Mouse (Mus musculus) forebrain, embryonic 12.5 days (tissue): ENCODE measurements around the gene Tnip3. TPM values are rescaled to one million over a fixed set of nuclear protein-coding genes. Genes with fewer than 3 reads are reported as not detected.

Experiments
- ATAC-seq: fragments of 200-750 bp; cut with Nextera tagmentation; 2 replicates; pipeline ENCODE4 v1.8.0; 2017; ENCODE audit warnings: moderate TSS enrichment; ENCODE audit not compliant: low FRiP score
- H3K27ac ChIP-seq: fragments of 300-500 bp; sonication (generic); 2 replicates; pipeline ENCODE4 v1.5.1; 2016; ENCODE audit warnings: mild to moderate bottlenecking
- H3K27me3 ChIP-seq: fragments of 300-500 bp; sonication (generic); 2 replicates; pipeline ENCODE4 v1.6.1; 2016; ENCODE audit warnings: mild to moderate bottlenecking
- H3K36me3 ChIP-seq: fragments of 300-500 bp; sonication (generic); replicated peaks from 2 replicates; pipeline ENCODE4 v1.6.1; 2016; ENCODE audit warnings: mild to moderate bottlenecking
- H3K4me1 ChIP-seq: fragments of 300-500 bp; sonication (generic); 2 replicates; pipeline ENCODE4 v1.6.1; 2016
- H3K4me2 ChIP-seq: fragments of 300-500 bp; sonication (generic); 2 replicates; pipeline ENCODE4 v1.6.1; 2016; ENCODE audit warnings: mild to moderate bottlenecking, moderate library complexity
- H3K4me3 ChIP-seq: fragments of 300-500 bp; sonication (generic); replicated peaks from 2 replicates; pipeline ENCODE4 v1.5.1; 2016; ENCODE audit warnings: mild to moderate bottlenecking
- H3K9ac ChIP-seq: fragments of 300-500 bp; sonication (generic); 2 replicates; pipeline ENCODE4 v1.6.1; 2016; ENCODE audit warnings: mild to moderate bottlenecking
- H3K9me3 ChIP-seq: fragments of 300-500 bp; sonication (generic); 2 replicates; pipeline ENCODE4 v1.6.1; 2016
- WGBS: fragments of 180-500 bp; shearing (Covaris S2); methylation state at CpG from one replicate; pipeline ENCODE4 v1.1.7; 2016; 5-methylcytosine and 5-hydroxymethylcytosine counted together
- polyA plus RNA-seq: library from polyadenylated mRNA; unstranded; fragments of >200 nt; fragmentation: Nextera tagmentation; extraction: Ambion mirVana; gene quantifications from 2 replicates; pipeline ENCODE4 v1.2.1, GENCODE M21; 2016

Tnip3 gene
- polyA plus RNA-seq, 1 experiment from 2014 or later, result not detected

DNA sequence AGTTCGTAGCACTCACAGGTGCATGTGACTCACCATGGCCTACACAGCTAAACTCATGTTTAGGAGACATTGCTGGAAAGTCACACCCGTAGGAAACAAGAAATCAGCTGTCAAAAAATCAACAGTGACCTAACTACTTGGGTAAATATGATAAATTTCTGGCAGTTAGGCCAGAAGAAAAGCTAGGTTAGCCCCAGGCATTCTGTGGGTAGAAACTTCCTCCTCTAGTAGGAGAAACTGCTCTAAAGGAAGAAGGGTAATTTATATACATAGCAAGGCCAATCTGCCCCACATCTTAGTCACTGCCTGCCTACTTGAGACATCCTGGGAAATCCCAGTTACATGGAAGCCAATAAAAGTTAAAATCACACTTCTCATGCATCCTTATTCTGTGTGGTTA is 64.9 kb downstream of the Tnip3 start:
- WGBS, result 89% methylated on average over 2 of the region's 2 CpGs
- no peak for ATAC-seq
- no peak overlapping the region for H3K9ac ChIP-seq
- no peak overlapping the region for H3K4me2 ChIP-seq
- H3K27me3 ChIP-seq, result no peaks in the 10 kb centered on the region
- H3K36me3 ChIP-seq, result no peaks in the 10 kb centered on the region
- H3K27ac ChIP-seq, result no peak overlapping the region
- no peak overlapping the region for H3K4me3 ChIP-seq
- no peaks in the 10 kb centered on the region for H3K4me1 ChIP-seq
- no peaks in the 10 kb centered on the region for H3K9me3 ChIP-seq

DNA sequence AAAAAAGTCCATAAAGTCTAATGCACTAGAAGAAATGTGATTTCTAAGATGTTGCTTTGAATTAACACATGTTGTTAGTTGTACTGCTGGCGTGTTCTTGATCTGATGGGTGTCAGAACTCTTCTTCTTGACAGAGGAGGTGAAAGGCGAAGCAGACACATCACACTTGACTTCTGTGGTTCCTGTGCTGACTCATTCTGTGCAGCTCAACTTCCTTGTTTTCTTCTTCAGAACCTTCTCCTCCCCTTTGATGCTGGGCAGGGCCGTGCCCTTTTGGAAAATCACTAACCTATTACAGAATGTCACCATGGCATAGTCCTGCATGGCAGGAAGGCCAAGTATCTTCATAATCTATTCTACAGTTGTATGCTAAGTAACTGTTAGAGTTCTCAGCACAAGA is 69.1 kb downstream of the Tnip3 start:
- no peak overlapping the region for H3K4me2 ChIP-seq
- ATAC-seq, result no peak

DNA sequence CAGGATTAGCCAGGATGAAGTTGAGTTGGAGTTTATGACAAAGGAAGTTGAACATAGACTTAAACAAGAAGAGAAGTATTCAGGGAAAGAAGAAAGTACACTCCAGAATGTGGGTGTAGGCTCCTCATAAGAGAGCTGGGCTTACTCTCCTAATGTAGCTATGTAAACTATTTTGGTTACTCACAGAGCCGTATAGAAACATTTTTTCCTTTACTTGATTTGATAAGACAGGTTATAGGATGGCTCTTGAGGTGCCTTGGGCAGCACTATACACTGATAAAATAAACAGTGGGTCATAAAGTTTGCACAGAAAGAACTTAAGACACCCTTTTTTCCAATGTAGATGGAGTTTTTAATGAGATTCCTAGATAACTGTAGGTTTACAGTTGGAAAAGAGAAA is 70.3 kb downstream of the Tnip3 start:
- H3K9me3 ChIP-seq, result no peaks in the 10 kb centered on the region
- no peak overlapping the region for H3K4me2 ChIP-seq
- H3K36me3 ChIP-seq, result no peaks in the 10 kb centered on the region
- H3K4me1 ChIP-seq, result peaks cover 10% of the 10 kb centered on the region; the same call in 1 of the 2 replicates
- H3K9ac ChIP-seq, result no peak overlapping the region
- no peak for ATAC-seq
- H3K27ac ChIP-seq, result no peak overlapping the region
- H3K27me3 ChIP-seq, result no peaks in the 10 kb centered on the region
- no peak overlapping the region for H3K4me3 ChIP-seq
- WGBS, result 91% methylated on average over 1 of the region's 1 CpGs

More for the DNA sequence above, 69.1 kb downstream of the Tnip3 start:
- H3K27ac ChIP-seq, result no peak overlapping the region
- H3K9me3 ChIP-seq, result no peaks in the 10 kb centered on the region
- no peak overlapping the region for H3K9ac ChIP-seq
- H3K4me1 ChIP-seq, result no peaks in the 10 kb centered on the region
- 93% methylated on average over 3 of the region's 3 CpGs for WGBS
- no peaks in the 10 kb centered on the region for H3K27me3 ChIP-seq
- H3K4me3 ChIP-seq, result no peak overlapping the region
- no peaks in the 10 kb centered on the region for H3K36me3 ChIP-seq

DNA sequence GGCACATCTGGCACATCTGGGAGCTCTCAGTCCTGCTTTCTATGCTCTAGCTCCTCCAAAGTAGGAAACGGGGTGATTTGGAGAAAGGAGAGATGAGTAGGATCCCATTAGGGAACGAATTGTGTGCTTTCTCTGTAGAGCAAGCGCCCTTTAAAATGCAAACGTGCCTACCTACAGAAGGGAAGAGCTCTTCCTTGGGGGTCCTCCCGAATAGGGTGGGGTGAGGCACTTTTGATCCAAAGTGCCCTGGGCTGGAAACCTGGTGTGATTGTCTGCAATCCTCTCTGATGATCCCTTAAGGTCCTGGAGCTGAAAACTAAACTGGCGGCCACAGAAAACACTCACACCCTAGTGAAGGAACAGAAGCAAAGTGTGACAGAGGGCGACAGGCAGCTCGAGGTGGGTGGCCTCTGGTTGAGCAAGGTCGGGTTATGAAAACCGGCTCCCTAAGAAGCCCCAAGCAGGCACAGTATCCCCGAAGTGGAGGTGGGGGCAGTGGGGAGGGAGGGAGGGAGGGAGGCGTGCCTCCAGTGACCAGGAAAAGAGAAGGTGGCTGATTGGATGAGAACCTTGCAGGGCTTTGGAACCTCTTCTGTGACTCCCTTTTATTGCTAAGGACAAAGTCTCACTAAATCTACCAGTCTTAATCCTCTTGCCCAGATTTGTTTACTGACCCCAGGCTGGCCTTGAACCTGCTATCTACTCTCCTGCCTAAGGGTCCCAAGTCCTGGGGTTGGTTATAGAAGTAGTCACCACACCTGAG is 72.1 kb downstream of the Tnip3 start:
- 26% methylated on average over 12 of the region's 12 CpGs for WGBS
- H3K9me3 ChIP-seq, result no peaks in the 10 kb centered on the region
- no peak overlapping the region for H3K4me3 ChIP-seq
- H3K9ac ChIP-seq, result no peak overlapping the region
- H3K27ac ChIP-seq, result no peak overlapping the region
- no peak overlapping the region for H3K4me2 ChIP-seq
- H3K36me3 ChIP-seq, result no peaks in the 10 kb centered on the region
- H3K4me1 ChIP-seq, result peaks cover 10% of the 10 kb centered on the region; the same call in 1 of the 2 replicates
- ATAC-seq, result no peak
- no peaks in the 10 kb centered on the region for H3K27me3 ChIP-seq

DNA sequence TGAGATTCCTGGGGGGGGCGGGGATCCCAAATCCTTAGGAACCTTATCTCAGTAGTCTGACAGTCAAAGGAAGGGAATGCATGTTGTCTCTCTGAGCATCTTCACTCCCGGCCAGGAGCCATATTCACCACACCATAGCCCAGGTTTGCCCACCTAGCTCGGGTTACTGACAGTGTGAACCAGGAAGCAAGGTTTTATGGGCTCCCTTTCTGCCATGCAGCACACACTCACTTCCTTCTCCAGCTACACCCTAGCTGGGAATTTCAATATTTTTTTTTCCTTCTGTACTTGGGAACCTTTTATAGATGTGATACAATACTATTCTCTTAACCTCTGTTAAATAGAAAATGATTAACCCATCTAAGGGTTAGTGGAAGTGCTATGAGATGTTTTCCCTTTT is 73.4 kb downstream of the Tnip3 start:
- H3K4me2 ChIP-seq, result no peak overlapping the region
- no peak for ATAC-seq
- WGBS, result 65% methylated on average over 3 of the region's 3 CpGs
- H3K4me3 ChIP-seq, result no peak overlapping the region
- H3K27ac ChIP-seq, result no peak overlapping the region
- no peaks in the 10 kb centered on the region for H3K27me3 ChIP-seq
- no peaks in the 10 kb centered on the region for H3K9me3 ChIP-seq
- no peaks in the 10 kb centered on the region for H3K36me3 ChIP-seq
- peaks cover 10% of the 10 kb centered on the region; the same call in 1 of the 2 replicates for H3K4me1 ChIP-seq
- no peak overlapping the region for H3K9ac ChIP-seq

DNA sequence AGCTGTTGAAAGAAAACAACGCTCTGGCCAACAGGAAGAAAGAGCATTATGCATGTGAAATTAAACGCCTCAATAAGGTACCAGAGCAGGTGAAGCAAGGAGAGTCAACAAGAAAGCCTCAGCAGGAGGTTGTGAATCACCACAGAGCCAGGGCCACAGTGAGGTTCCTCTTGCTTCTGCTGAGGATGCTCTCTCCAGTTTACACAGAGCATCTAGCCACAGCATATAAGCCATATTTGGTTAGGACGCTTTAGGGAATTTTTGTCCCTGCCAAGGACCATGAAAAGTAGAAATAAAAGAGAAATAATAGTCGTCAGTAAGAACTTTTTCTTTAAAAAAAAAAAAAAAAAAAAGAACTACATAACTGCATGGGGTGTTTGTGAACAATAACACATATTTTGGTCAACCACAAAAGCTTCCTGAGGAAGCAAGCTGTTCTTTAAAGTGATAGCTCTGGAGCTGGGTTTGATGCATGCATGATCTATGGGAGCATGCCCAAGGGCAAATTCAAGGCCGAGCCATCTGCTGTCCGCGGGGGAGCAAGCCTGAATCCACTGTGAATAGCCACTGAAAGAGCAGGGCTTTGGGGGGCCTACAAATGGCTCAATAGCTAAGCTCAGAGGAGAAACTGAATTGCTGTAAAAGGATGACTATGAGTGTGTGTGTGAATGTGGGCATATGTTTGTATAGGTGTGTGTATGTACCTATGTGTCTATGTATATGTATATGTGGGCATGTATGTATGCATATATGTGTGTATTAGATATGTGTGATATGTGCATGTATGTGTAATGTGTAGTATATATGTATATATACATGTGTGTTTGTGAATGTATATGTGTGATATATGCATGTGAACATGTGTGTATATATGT is 75.0 kb downstream of the Tnip3 start:
- H3K27ac ChIP-seq, result no peak overlapping the region
- no peak overlapping the region for H3K4me3 ChIP-seq
- no peak overlapping the region for H3K9ac ChIP-seq
- WGBS, result 22% methylated on average over 7 of the region's 7 CpGs
- no peaks in the 10 kb centered on the region for H3K9me3 ChIP-seq
- no peak overlapping the region for H3K4me2 ChIP-seq
- H3K4me1 ChIP-seq, result peaks cover 10% of the 10 kb centered on the region; the same call in 1 of the 2 replicates
- no peaks in the 10 kb centered on the region for H3K27me3 ChIP-seq
- H3K36me3 ChIP-seq, result no peaks in the 10 kb centered on the region
- no peak; the same call in 1 of the 2 replicates for ATAC-seq

DNA sequence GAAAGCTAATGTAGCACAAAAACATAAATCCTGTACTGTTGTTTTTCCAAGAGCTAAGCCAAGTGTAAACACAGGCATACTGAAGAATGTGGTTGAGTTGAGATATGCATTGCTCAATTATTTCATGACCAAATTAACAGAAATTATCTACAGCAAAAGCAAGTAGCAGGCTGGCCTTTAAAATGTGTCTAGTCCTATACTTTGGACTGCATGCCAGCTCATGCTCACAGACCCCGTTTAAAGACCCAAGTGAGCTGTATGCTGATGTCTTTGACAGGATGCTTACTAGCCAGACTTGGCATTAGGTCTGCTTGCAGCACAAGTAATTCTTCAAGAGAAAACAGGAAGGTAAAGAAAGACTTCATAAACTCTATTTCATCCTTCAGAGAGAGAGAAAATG is 75.8 kb downstream of the Tnip3 start:
- no peaks in the 10 kb centered on the region for H3K27me3 ChIP-seq
- 67% methylated on average over 1 of the region's 1 CpGs for WGBS
- no peak overlapping the region for H3K4me3 ChIP-seq
- no peaks in the 10 kb centered on the region for H3K9me3 ChIP-seq
- H3K9ac ChIP-seq, result no peak overlapping the region
- no peaks in the 10 kb centered on the region for H3K36me3 ChIP-seq
- peaks cover 10% of the 10 kb centered on the region; the same call in 1 of the 2 replicates for H3K4me1 ChIP-seq
- no peak overlapping the region for H3K27ac ChIP-seq
- ATAC-seq, result no peak
- no peak overlapping the region for H3K4me2 ChIP-seq

DNA sequence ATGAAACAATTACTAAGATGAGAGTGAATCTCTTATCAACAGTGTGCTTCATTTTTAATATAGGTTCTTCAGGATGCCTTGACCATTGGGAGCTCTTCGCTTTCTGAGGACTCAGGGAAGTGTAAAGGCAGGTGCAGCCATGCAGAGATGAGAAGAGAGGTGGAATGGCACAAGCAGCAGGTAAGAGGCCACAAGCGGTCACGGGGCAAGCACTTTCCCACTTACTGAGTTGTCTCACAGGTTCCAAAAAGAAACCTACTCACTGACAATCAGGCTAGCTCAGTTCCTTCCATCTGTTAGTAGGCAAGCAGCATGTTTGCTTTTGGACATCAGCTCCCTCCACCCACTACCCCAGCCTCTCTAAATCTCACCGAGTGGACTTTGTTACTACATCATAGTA is 80.7 kb downstream of the Tnip3 start:
- Histone ChIP-seq H3K9me3 (no peaks in the 10 kb centered on the region), H3K27me3 (no peaks in the 10 kb centered on the region), H3K27ac (no peak overlapping the region), H3K9ac (no peak overlapping the region), H3K36me3 (no peaks in the 10 kb centered on the region), H3K4me3 (no peak overlapping the region), H3K4me2 (no peak overlapping the region), H3K4me1 (no peaks in the 10 kb centered on the region)
- WGBS, result 86% methylated on average over 4 of the region's 4 CpGs
- no peak for ATAC-seq

DNA sequence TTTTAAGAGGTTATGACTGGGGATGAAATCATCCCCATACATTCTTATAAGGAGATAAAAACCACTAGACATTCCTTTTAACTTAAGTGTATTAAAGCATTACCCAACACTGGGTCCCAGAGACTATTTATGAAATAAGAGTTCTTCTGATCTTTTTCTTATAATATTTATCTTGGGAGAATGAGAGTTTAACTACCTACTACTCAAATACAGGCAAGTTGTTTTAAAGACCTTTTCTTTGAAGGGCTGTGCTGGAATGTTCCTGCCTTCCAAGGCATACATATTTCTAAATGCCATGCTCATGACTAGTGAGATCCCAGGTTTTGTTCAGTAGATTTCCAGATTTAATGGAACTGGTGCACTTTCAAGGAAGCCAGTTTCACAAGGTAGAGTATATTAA is 81.8 kb downstream of the Tnip3 start:
- H3K9me3 ChIP-seq, result no peaks in the 10 kb centered on the region
- no peak overlapping the region for H3K27ac ChIP-seq
- H3K4me3 ChIP-seq, result no peak overlapping the region
- H3K4me2 ChIP-seq, result no peak overlapping the region
- H3K27me3 ChIP-seq, result no peaks in the 10 kb centered on the region
- no peaks in the 10 kb centered on the region for H3K36me3 ChIP-seq
- H3K4me1 ChIP-seq, result no peaks in the 10 kb centered on the region
- no peak overlapping the region for H3K9ac ChIP-seq
- ATAC-seq, result no peak

DNA sequence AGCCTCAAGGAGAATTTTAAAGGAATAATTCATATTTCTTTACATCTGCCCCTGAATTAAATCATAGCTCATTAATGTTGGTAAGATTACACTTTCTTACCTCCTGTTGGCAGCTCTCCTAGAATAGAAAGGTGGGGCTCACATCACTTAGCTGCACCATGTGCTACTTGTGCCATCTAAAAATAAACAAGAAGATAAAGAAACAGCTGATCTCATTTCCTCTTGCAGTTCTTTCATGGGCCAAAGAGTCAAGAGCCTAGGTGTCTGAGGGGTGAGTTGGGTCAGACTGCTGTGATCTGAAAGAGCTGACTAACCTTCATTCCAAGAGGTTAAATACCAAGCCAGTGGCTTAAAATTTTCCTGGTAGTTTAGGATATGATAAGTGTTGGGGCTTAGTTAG is 86.7 kb downstream of the Tnip3 start:
- Histone ChIP-seq H3K4me2 (no peak overlapping the region), H3K27ac (no peak overlapping the region), H3K4me3 (no peak overlapping the region), H3K9ac (no peak overlapping the region), H3K4me1 (no peaks in the 10 kb centered on the region), H3K27me3 (no peaks in the 10 kb centered on the region), H3K9me3 (no peaks in the 10 kb centered on the region), H3K36me3 (no peaks in the 10 kb centered on the region)
- ATAC-seq, result no peak

DNA sequence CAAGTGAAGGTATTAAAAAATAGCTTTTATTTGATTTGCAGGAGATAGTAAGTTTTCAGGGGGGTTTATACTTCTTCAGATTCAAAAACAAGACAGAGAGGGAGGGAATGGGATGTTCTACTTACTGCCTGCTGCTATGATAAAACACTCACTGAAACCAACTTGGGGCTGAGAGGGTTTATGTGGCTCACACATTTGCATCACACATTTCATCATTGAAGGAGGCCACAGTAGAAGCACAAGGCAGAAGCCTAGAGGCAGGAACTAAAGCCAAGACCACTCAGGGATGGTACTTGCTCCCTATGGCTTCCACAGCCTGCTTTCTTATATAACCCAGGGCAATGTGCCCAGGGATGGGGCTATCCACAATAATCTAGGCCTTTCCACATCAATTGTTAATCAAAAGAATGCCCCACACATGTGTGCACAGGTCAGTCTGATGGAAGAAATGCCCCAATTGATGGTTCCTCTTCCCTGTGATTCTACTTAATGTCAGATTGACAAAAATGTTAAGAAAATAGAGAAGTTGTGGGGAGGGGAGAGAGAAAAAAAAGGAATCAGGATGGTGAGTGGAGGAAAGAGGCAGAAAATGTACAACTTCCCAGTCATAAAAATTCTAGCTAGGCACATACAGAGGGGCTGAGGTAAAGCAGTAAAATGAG is 88.9 kb downstream of the Tnip3 start:
- Histone ChIP-seq H3K27ac (no peak overlapping the region), H3K4me2 (no peak overlapping the region), H3K9ac (no peak overlapping the region), H3K36me3 (no peaks in the 10 kb centered on the region), H3K4me3 (no peak overlapping the region), H3K9me3 (no peaks in the 10 kb centered on the region), H3K4me1 (no peaks in the 10 kb centered on the region), H3K27me3 (no peaks in the 10 kb centered on the region)
- no peak for ATAC-seq

DNA sequence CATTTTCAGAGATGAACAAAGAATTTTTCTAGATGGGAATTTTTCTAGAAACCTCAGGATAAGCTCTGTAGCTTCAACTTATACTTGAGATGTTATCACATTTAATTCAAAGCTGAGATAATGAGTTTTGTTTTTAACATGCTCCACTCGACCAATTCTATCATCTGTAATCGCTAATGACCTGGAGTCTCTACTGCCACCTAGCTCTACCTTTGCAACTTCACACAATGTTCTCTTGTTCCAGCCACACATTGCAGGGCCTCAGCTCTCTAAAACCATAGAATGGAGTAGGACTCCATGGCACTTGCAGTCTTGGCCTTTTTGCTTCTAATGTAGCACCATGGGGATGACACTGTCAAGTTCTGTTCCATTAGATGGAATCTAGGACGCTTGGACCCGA is 90.5 kb downstream of the Tnip3 start:
- no peaks in the 10 kb centered on the region for H3K27me3 ChIP-seq
- no peak overlapping the region for H3K4me2 ChIP-seq
- H3K4me3 ChIP-seq, result no peak overlapping the region
- ATAC-seq, result no peak
- H3K9ac ChIP-seq, result no peak overlapping the region
- 69% methylated on average over 4 of the region's 4 CpGs for WGBS
- no peaks in the 10 kb centered on the region for H3K36me3 ChIP-seq
- no peaks in the 10 kb centered on the region for H3K4me1 ChIP-seq
- H3K27ac ChIP-seq, result no peak overlapping the region
- no peaks in the 10 kb centered on the region for H3K9me3 ChIP-seq
